Mouse (Mus musculus): ENCODE measurements at regions not wholly inside any gene's neighbourhood (a gene's known extent, or its start where the extent isn't known, plus 50 kb on each side); places are given as distances from the start of the nearest gene placed in this dataset.

GRCm38 (mm10) chr12:55983565-55984351 is 147.6 kb downstream of the Brms1l start:
- no peak for TF ChIP-seq CTCF (IDR thresholded peaks at IDR 0.05)
- TF ChIP-seq POLR2A (IDR thresholded peaks at IDR 0.05; ENCODE audit: insufficient read depth, low read depth, low read length): no peak
- no peak for TF ChIP-seq EP300 (IDR thresholded peaks at IDR 0.05; ENCODE audit: insufficient read depth, low read depth, low read length)
